Mouse (Mus musculus): ENCODE results near the gene Pecr.

DNA sequence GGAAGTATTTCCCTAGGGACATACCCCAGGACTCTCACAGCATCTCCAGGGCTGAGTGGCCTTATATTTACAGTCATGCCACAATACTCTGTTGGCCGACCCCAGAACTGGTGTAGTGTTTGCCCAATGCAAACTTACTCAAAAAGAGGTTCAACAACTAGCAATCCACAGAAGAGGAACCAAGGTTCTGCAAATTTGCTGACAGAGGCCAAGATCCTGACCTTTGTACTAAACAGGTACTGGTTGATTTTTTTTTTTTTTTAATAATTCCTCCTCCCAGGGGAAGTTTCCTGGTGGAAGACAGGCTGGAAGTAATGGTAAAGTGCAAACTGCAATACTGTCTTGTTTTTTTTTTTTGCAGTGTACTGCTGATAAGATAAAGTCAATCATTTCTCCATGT lies 1.5 kb downstream of the Pecr start:
- no peak for TF ChIP-seq EP300 (IDR thresholded peaks at IDR 0.05; ENCODE audit: low read depth)
- no peak for TF ChIP-seq CTCF (IDR thresholded peaks at IDR 0.05; ENCODE audit: low read depth)
